Mouse (Mus musculus) kidney, adult 2 months (tissue): ENCODE measurements at regions not wholly inside any gene's neighbourhood (a gene's known extent, or its start where the extent isn't known, plus 50 kb on each side); places are given as distances from the start of the nearest gene placed in this dataset.

Source experiments
- DNase-seq: peaks from one replicate; pipeline ENCODE4 v3.0.0; 2021
- H3K27ac ChIP-seq: fragments of 200-500 bp; 2 replicates; pipeline ENCODE4 v1.5.1; 2012; ENCODE audit warnings: low read depth, low read length, control low read depth, inconsistent platforms; ENCODE audit not compliant: insufficient read depth
- H3K27me3 ChIP-seq: fragments of 200-500 bp; replicated peaks from 2 replicates; pipeline ENCODE4 v1.6.1; 2012; ENCODE audit warnings: mild to moderate bottlenecking, moderate library complexity, low read length, inconsistent platforms; ENCODE audit not compliant: control insufficient read depth, insufficient read depth
- H3K36me3 ChIP-seq: fragments of 200-500 bp; 2 replicates; pipeline ENCODE4 v1.6.1; 2012; ENCODE audit warnings: mild to moderate bottlenecking, moderate library complexity, low read length, inconsistent platforms; ENCODE audit not compliant: control insufficient read depth, insufficient read depth
- H3K4me1 ChIP-seq: fragments of 200-500 bp; 2 replicates; pipeline ENCODE4 v1.6.1; 2011; ENCODE audit warnings: low read length; ENCODE audit not compliant: control insufficient read depth, insufficient read depth
- H3K4me3 ChIP-seq: fragments of 200-500 bp; 2 replicates; pipeline ENCODE4 v1.5.1; 2011; ENCODE audit warnings: mild to moderate bottlenecking, low read depth, low read length, control low read depth; ENCODE audit not compliant: insufficient read depth
- CTCF ChIP-seq: fragments of 200-500 bp; conservative IDR thresholded peaks from 2 replicates; pipeline ENCODE4 v1.5.1; 2011; ENCODE audit warnings: low read depth, mild to moderate bottlenecking, control low read depth, low read length, moderate library complexity, mixed read lengths; ENCODE audit not compliant: insufficient read depth, insufficient read length
- POLR2A ChIP-seq: fragments of 200-500 bp; IDR thresholded peaks from one replicate; pipeline ENCODE4 v1.6.1; 2011; ENCODE audit warnings: low read depth, low read length, control low read depth
- WGBS: fragments of 180-500 bp; shearing (Covaris S2); methylation state at CpG from one replicate; pipeline ENCODE4 v1.1.7; 2018; 5-methylcytosine and 5-hydroxymethylcytosine counted together

- H3K27ac ChIP-seq = no peak overlapping the region
- H3K4me3 ChIP-seq = no peak overlapping the region
- 75% methylated on average over 1 of the region's 1 CpGs for WGBS
- no peaks in the 10 kb centered on the region for H3K36me3 ChIP-seq
- no peaks in the 10 kb centered on the region for H3K27me3 ChIP-seq
- DNase-seq = no peak
- TF ChIP-seq CTCF (no peak), POLR2A (no peak)
- no peaks in the 10 kb centered on the region for H3K4me1 ChIP-seq
Measured at GRCm38 (mm10) chr1:183624266-183624665, 206.3 kb downstream of the Hhipl2 start.

- H3K27ac ChIP-seq = no peak overlapping the region
- DNase-seq = no peak
- H3K4me3 ChIP-seq = no peak overlapping the region
- H3K27me3 ChIP-seq = no peaks in the 10 kb centered on the region
- H3K36me3 ChIP-seq = no peaks in the 10 kb centered on the region
- 88% methylated on average over 6 of the region's 6 CpGs for WGBS
- no peaks in the 10 kb centered on the region for H3K4me1 ChIP-seq
- TF ChIP-seq POLR2A = no peak
- no peak for TF ChIP-seq CTCF
Measured at GRCm38 (mm10) chr1:183633810-183634209, 215.8 kb downstream of the Hhipl2 start.

GRCm38 (mm10) chr1:183634836-183635235, 216.8 kb downstream of the Hhipl2 start:
- H3K4me3 ChIP-seq = no peak overlapping the region
- no peaks in the 10 kb centered on the region for H3K36me3 ChIP-seq
- TF ChIP-seq POLR2A = no peak
- no peak for TF ChIP-seq CTCF
- no peak overlapping the region for H3K27ac ChIP-seq
- no peak for DNase-seq
- H3K27me3 ChIP-seq = no peaks in the 10 kb centered on the region
- WGBS = 95% methylated on average over 1 of the region's 1 CpGs
- H3K4me1 ChIP-seq = no peaks in the 10 kb centered on the region

- Histone ChIP-seq H3K27ac (no peak overlapping the region), H3K27me3 (no peaks in the 10 kb centered on the region), H3K4me1 (no peaks in the 10 kb centered on the region), H3K4me3 (no peak overlapping the region), H3K36me3 (no peaks in the 10 kb centered on the region)
- TF ChIP-seq POLR2A (no peak), CTCF (no peak)
- WGBS = 89% methylated on average over 8 of the region's 8 CpGs
- no peak for DNase-seq
Measured at GRCm38 (mm10) chr1:183637214-183637613, 219.2 kb downstream of the Hhipl2 start.

GRCm38 (mm10) chr1:183639332-183639731, 221.3 kb downstream of the Hhipl2 start:
- no peak for DNase-seq
- no peaks in the 10 kb centered on the region for H3K27me3 ChIP-seq
- no peak overlapping the region for H3K4me3 ChIP-seq
- 52% methylated on average over 7 of the region's 7 CpGs for WGBS
- H3K4me1 ChIP-seq = no peaks in the 10 kb centered on the region
- H3K27ac ChIP-seq = no peak overlapping the region
- TF ChIP-seq CTCF = no peak
- TF ChIP-seq POLR2A = no peak
- no peaks in the 10 kb centered on the region for H3K36me3 ChIP-seq

GRCm38 (mm10) chr1:183640568-183640967, 222.6 kb downstream of the Hhipl2 start:
- no peaks in the 10 kb centered on the region for H3K4me1 ChIP-seq
- WGBS = 65% methylated on average over 8 of the region's 8 CpGs
- H3K4me3 ChIP-seq = no peak overlapping the region
- H3K36me3 ChIP-seq = no peaks in the 10 kb centered on the region
- no peak overlapping the region for H3K27ac ChIP-seq
- TF ChIP-seq CTCF (no peak), POLR2A (no peak)
- H3K27me3 ChIP-seq = no peaks in the 10 kb centered on the region
- DNase-seq = no peak

- Histone ChIP-seq H3K4me3 (no peak overlapping the region), H3K27ac (no peak overlapping the region), H3K4me1 (no peaks in the 10 kb centered on the region), H3K27me3 (no peaks in the 10 kb centered on the region), H3K36me3 (no peaks in the 10 kb centered on the region)
- no peak for DNase-seq
- WGBS = 37% methylated on average over 2 of the region's 2 CpGs
- no peak for TF ChIP-seq POLR2A
- TF ChIP-seq CTCF = no peak
Measured at GRCm38 (mm10) chr1:183644001-183644400, 226.0 kb downstream of the Hhipl2 start.

- Histone ChIP-seq H3K27ac (no peak overlapping the region), H3K4me1 (no peaks in the 10 kb centered on the region), H3K36me3 (no peaks in the 10 kb centered on the region), H3K27me3 (no peaks in the 10 kb centered on the region), H3K4me3 (no peak overlapping the region)
- TF ChIP-seq POLR2A (no peak), CTCF (no peak)
- 64% methylated on average over 6 of the region's 6 CpGs for WGBS
- DNase-seq = no peak
Measured at GRCm38 (mm10) chr1:183653878-183654277, 235.9 kb downstream of the Hhipl2 start.
